Mouse (Mus musculus): ENCODE data around the gene S100a14. TPM values are rescaled to one million over a fixed set of nuclear protein-coding genes. Genes with fewer than 3 reads are reported as not detected.

The S100a14 gene
- polyA plus RNA-seq, 1 experiment from 2014 or later: not detected

- Histone ChIP-seq H3K36me3 (replicated peaks) (no peaks in the 10 kb centered on the region), H3K4me1 (replicated peaks) (no peaks in the 10 kb centered on the region), H3K9ac (no peak overlapping the region), H3K4me3 (replicated peaks) (no peak overlapping the region), H3K9me3 (replicated peaks) (no peaks in the 10 kb centered on the region), H3K27me3 (peaks cover 4% of the 10 kb centered on the region; the same call in 1 of the 2 replicates), H3K27ac (replicated peaks) (no peak overlapping the region), H3K4me2 (no peak overlapping the region)
- WGBS (ENCODE audit: insufficient replicate concordance): 58% methylated on average over 5 of the region's 5 CpGs
- no peak for ATAC-seq (ENCODE audit: insufficient read depth)
These were observed 29.3 kb downstream of the S100a14 start for GRCm38 (mm10) chr3:90555954-90556353.

- Histone ChIP-seq H3K27ac (replicated peaks) (no peak within 1 kb of the TSS), H3K4me2 (no peak within 1 kb of the TSS), H3K4me3 (replicated peaks) (no peak within 1 kb of the TSS), H3K4me1 (replicated peaks) (no peaks in the 10 kb centered on the region), H3K36me3 (replicated peaks) (no peaks in the 10 kb centered on the region), H3K9me3 (replicated peaks) (no peaks in the 10 kb centered on the region), H3K9ac (no peak within 1 kb of the TSS), H3K27me3 (peaks cover 4% of the 10 kb centered on the region; the same call in 1 of the 2 replicates)
- no peak for ATAC-seq (ENCODE audit: insufficient read depth)
- WGBS (ENCODE audit: insufficient replicate concordance): 61% methylated on average over 6 of the region's 6 CpGs
These were observed 33.5 kb downstream of the S100a14 start, which contains the start of gene S100a3 for GRCm38 (mm10) chr3:90560008-90560628. TSS of gene S100a3 (plus strand) at chr3:90560578.

GRCm38 (mm10) chr3:90574691-90575090 is 48.0 kb downstream of the S100a14 start:
- Histone ChIP-seq H3K27ac (replicated peaks) (no peak overlapping the region), H3K9ac (no peak overlapping the region), H3K4me1 (replicated peaks) (no peaks in the 10 kb centered on the region), H3K36me3 (replicated peaks) (no peaks in the 10 kb centered on the region), H3K27me3 (no peaks in the 10 kb centered on the region), H3K4me2 (no peak overlapping the region), H3K9me3 (replicated peaks) (no peaks in the 10 kb centered on the region), H3K4me3 (replicated peaks) (no peak overlapping the region)
- ATAC-seq (ENCODE audit: insufficient read depth): no peak
- 61% methylated on average over 5 of the region's 5 CpGs for WGBS (ENCODE audit: insufficient replicate concordance)

GRCm38 (mm10) chr3:90575320-90575719 is 48.7 kb downstream of the S100a14 start:
- no peak overlapping the region for H3K9ac ChIP-seq
- no peaks in the 10 kb centered on the region for H3K36me3 ChIP-seq (replicated peaks)
- H3K4me3 ChIP-seq (replicated peaks): no peak overlapping the region
- no peak overlapping the region for H3K27ac ChIP-seq (replicated peaks)
- no peak for ATAC-seq (ENCODE audit: insufficient read depth)
- no peaks in the 10 kb centered on the region for H3K4me1 ChIP-seq (replicated peaks)
- H3K27me3 ChIP-seq: no peaks in the 10 kb centered on the region
- no peaks in the 10 kb centered on the region for H3K9me3 ChIP-seq (replicated peaks)
- WGBS (ENCODE audit: insufficient replicate concordance): 62% methylated on average over 3 of the region's 3 CpGs
- no peak overlapping the region for H3K4me2 ChIP-seq

GRCm38 (mm10) chr3:90576351-90577001 is 49.8 kb downstream of the S100a14 start:
- Histone ChIP-seq H3K4me1 (replicated peaks) (no peaks in the 10 kb centered on the region), H3K4me2 (no peak overlapping the region), H3K27me3 (no peaks in the 10 kb centered on the region), H3K4me3 (replicated peaks) (no peak overlapping the region), H3K9me3 (replicated peaks) (no peaks in the 10 kb centered on the region), H3K36me3 (replicated peaks) (no peaks in the 10 kb centered on the region), H3K9ac (no peak overlapping the region), H3K27ac (replicated peaks) (no peak overlapping the region)
- no peak for ATAC-seq (ENCODE audit: insufficient read depth)
- 64% methylated on average over 10 of the region's 10 CpGs for WGBS (ENCODE audit: insufficient replicate concordance)

Other genes starting within 250 kb of the S100a14 start
- 3.4 and 3.5 TPM in 2 replicates for gene Gatad2b, start 233.7 kb upstream of the S100a14 start, polyA plus RNA-seq (2015; fragmentation: Nextera tagmentation; extraction: Ambion mirVana)
- 1.5 and 1.7 TPM in 2 replicates for gene Slc27a3, start 136.9 kb upstream of the S100a14 start, polyA plus RNA-seq (2015; fragmentation: Nextera tagmentation; extraction: Ambion mirVana)
- gene Ints3, start 93.2 kb upstream of the S100a14 start, polyA plus RNA-seq (2015; fragmentation: Nextera tagmentation; extraction: Ambion mirVana): 9.2 and 9.9 TPM in 2 replicates
- 3.7 and 4.8 TPM in 2 replicates for gene Npr1, start 61.0 kb upstream of the S100a14 start, polyA plus RNA-seq (2015; fragmentation: Nextera tagmentation; extraction: Ambion mirVana)
- gene Ilf2, start 50.7 kb upstream of the S100a14 start, polyA plus RNA-seq (2015; fragmentation: Nextera tagmentation; extraction: Ambion mirVana): 48.2 and 50.8 TPM in 2 replicates
- 16.2 and 17.8 TPM in 2 replicates for gene Snapin, start 35.8 kb upstream of the S100a14 start, polyA plus RNA-seq (2015; fragmentation: Nextera tagmentation; extraction: Ambion mirVana)
- gene Chtop, start 17.4 kb upstream of the S100a14 start, polyA plus RNA-seq (2015; fragmentation: Nextera tagmentation; extraction: Ambion mirVana): 49.8 and 51.6 TPM in 2 replicates
- gene S100a1, start 12.5 kb upstream of the S100a14 start, polyA plus RNA-seq (2015; fragmentation: Nextera tagmentation; extraction: Ambion mirVana): 24.3 and 24.4 TPM in 2 replicates
- gene S100a13, start 12.4 kb upstream of the S100a14 start, polyA plus RNA-seq (2015; fragmentation: Nextera tagmentation; extraction: Ambion mirVana): 16.1 and 18.9 TPM in 2 replicates
- gene S100a16, start 10.4 kb downstream of the S100a14 start, polyA plus RNA-seq (2015; fragmentation: Nextera tagmentation; extraction: Ambion mirVana): 32.3 and 34.4 TPM in 2 replicates
- gene S100a3, start 33.7 kb downstream of the S100a14 start, polyA plus RNA-seq (2015; fragmentation: Nextera tagmentation; extraction: Ambion mirVana): not detected in 2 replicates
- not detected in 2 replicates for gene S100a2, start 63.4 kb downstream of the S100a14 start, polyA plus RNA-seq (2015; fragmentation: Nextera tagmentation; extraction: Ambion mirVana)
- not detected in 2 replicates for gene Gm42674, start 75.0 kb downstream of the S100a14 start, polyA plus RNA-seq (2015; fragmentation: Nextera tagmentation; extraction: Ambion mirVana)
- 1.7 and 2.3 TPM in 2 replicates for gene S100a4, start 76.9 kb downstream of the S100a14 start, polyA plus RNA-seq (2015; fragmentation: Nextera tagmentation; extraction: Ambion mirVana)
- gene S100a5, start 81.7 kb downstream of the S100a14 start, polyA plus RNA-seq (2015; fragmentation: Nextera tagmentation; extraction: Ambion mirVana): not detected in 2 replicates
- gene S100a6, start 86.0 kb downstream of the S100a14 start, polyA plus RNA-seq (2015; fragmentation: Nextera tagmentation; extraction: Ambion mirVana): 14.2 and 15.9 TPM in 2 replicates
- not detected in 2 replicates for gene S100a7a, start 127.2 kb downstream of the S100a14 start, polyA plus RNA-seq (2015; fragmentation: Nextera tagmentation; extraction: Ambion mirVana)
- 1,899 and 2,323 TPM in 2 replicates for gene S100a8, start 142.1 kb downstream of the S100a14 start, polyA plus RNA-seq (2015; fragmentation: Nextera tagmentation; extraction: Ambion mirVana)
- gene S100a9, start 168.9 kb downstream of the S100a14 start, polyA plus RNA-seq (2015; fragmentation: Nextera tagmentation; extraction: Ambion mirVana): 1,494 and 1,522 TPM in 2 replicates
- gene Pglyrp4, start 200.1 kb downstream of the S100a14 start, polyA plus RNA-seq (2015; fragmentation: Nextera tagmentation; extraction: Ambion mirVana): not detected in 2 replicates

Measured in liver, embryonic 15.5 days (tissue).